Mouse (Mus musculus) cortical plate, adult 2 months (tissue): Measurements from ENCODE around the gene Smox.

Experiments used
- CTCF ChIP-seq: fragments of 200-500 bp; IDR thresholded peaks from 2 replicates; pipeline ENCODE4 v1.5.1; 2011; ENCODE audit warnings: mild to moderate bottlenecking, control low read depth, low read length; ENCODE audit not compliant: insufficient read depth; ENCODE audit errors: extremely low read depth
- POLR2A ChIP-seq: fragments of 200-500 bp; IDR thresholded peaks from 2 replicates; pipeline ENCODE4 v1.6.1; 2011; ENCODE audit warnings: mild to moderate bottlenecking, low read length, control low read depth; ENCODE audit not compliant: insufficient read depth; ENCODE audit errors: extremely low read depth

DNA sequence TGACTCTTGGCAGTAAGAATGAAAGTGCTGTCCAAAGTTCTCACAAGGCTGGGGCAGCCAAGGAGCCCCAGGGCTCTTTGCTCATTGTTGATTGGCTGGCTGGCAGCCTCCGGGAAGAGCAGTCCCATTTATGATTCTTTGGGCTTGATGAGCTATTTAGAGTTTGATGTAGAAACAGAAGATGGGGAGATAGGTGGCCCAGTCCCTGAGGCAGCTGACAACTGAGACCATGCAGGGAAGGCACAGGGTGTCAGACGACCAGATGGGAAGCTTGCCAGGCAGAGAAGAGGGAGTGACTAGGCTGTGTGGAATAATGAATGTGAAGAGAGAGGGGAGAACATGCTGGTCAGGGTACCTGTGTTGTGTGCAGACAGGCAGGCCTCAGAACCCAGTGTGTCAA, 22.2 kb downstream of the Smox start:
- TF ChIP-seq POLR2A (no peak), CTCF (no peak)
